Mouse (Mus musculus) myocyte (in vitro differentiated cells): ENCODE data around the gene Aass.

Source experiments
- MYOG ChIP-seq, 3 experiments: IDR thresholded peaks; one replicate each; pipeline ENCODE4 v1.6.1; 2011; ENCODE audit warnings: control low read depth in 2 of 3, low read depth in 2 of 3, mild to moderate bottlenecking in 2 of 3; ENCODE audit not compliant: insufficient read length in 2 of 3, control insufficient read depth in 1 of 3, insufficient read depth in 1 of 3
- POLR2A ChIP-seq: IDR thresholded peaks from one replicate; pipeline ENCODE4 v1.6.1; 2011; ENCODE audit warnings: low read depth, mild to moderate bottlenecking, control low read depth, moderate library complexity; ENCODE audit not compliant: insufficient read length

DNA sequence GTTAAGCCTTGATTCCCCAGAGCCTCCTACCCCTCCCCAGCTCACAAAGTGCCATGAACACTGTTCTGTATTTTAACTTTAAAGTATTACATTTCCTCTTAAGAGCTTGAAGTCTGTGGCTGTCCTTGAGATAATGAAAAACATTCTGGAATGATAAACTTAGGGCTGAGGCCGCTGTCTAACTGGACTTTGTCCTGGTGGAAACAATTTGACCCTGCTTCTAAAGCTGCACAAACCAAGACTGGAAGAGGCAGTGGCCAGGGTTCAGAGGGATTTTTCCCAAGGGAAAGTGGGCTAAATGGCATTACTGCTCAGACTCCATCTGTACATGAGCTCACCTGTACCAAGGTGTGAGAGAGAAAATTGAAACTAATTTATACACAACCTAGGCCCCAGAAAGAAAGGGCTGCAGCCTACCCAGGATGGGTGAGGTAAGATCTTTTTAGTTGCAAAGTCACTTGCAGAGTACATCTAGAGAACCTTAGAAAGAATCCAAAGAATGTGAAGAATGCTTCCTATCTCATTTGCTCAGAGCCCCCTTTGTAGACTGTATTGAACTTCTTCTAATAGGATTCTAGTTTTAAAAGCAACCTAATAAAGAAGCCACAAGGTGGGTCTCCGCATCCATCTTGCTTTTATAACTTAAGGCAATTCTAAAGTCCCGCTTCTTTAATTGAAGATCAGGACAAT is 52.6 kb downstream of the Aass start:
- TF ChIP-seq POLR2A = no peak
- TF ChIP-seq MYOG (IDR thresholded peaks at IDR 0.05; ENCODE audit: control insufficient read depth in 1 of 3, insufficient read depth in 1 of 3, insufficient read length in 2 of 3, low read depth in 2 of 3) = no peak
